Mouse (Mus musculus) liver, embryonic 14.5 days (tissue): Measurements from ENCODE around the gene Hs3st3b1.

Experiments
- CTCF ChIP-seq: IDR thresholded peaks from 2 replicates; pipeline ENCODE4 v1.5.1; 2016; ENCODE audit warnings: antibody characterized with exemption, low read depth, control low read depth
- EP300 ChIP-seq: IDR thresholded peaks from 2 replicates; pipeline ENCODE4 v1.6.1; 2016; ENCODE audit warnings: antibody characterized with exemption, low read depth

- TF ChIP-seq CTCF (no peak), EP300 (no peak)
Measured at GRCm38 (mm10) chr11:63837526-63837925, 84.6 kb downstream of the Hs3st3b1 start.
